Mouse (Mus musculus): ENCODE measurements at regions not wholly inside any gene's neighbourhood (a gene's known extent, or its start where the extent isn't known, plus 50 kb on each side); places are given as distances from the start of the nearest gene placed in this dataset.
A peak's percentile ranks its signal among the peaks of the same experiment; 100 is the strongest.

GRCm38 (mm10) chr13:39472621-39473020 lies 511.9 kb upstream of the Slc35b3 start:
- no peaks in the 10 kb centered on the region for H3K27me3 ChIP-seq (replicated peaks; ENCODE audit: control insufficient read depth, insufficient read depth, low read length)
- DNase-seq (ENCODE audit: low spot score) (no peak), ATAC-seq (ENCODE audit: low read depth) (no peak)
- no peaks in the 10 kb centered on the region for H3K36me3 ChIP-seq (ENCODE audit: control insufficient read depth, insufficient read depth, low read length)
- H3K4me3 ChIP-seq (ENCODE audit: low read depth, low read length): no peak overlapping the region
- H3K9me3 ChIP-seq (ENCODE audit: control insufficient read depth, low read length): no peaks in the 10 kb centered on the region
- no peaks in the 10 kb centered on the region for H3K4me1 ChIP-seq (ENCODE audit: control insufficient read depth, insufficient read depth, low read length)
- H3K4me2 ChIP-seq (ENCODE audit: low read depth, low read length): no peak overlapping the region
- 58% methylated on average over 6 of the region's 6 CpGs for WGBS
- H3K9ac ChIP-seq (ENCODE audit: low read depth, low read length): no peak overlapping the region
- no peak overlapping the region for H3K27ac ChIP-seq (replicated peaks; ENCODE audit: low read depth, low read length)

- H3K27ac ChIP-seq (replicated peaks; ENCODE audit: low read depth, low read length): no peak overlapping the region
- WGBS: 88% methylated on average over 13 of the region's 13 CpGs
- H3K36me3 ChIP-seq (ENCODE audit: control insufficient read depth, insufficient read depth, low read length): no peaks in the 10 kb centered on the region
- DNase-seq (ENCODE audit: low spot score) (no peak), ATAC-seq (ENCODE audit: low read depth) (no peak)
- H3K27me3 ChIP-seq (replicated peaks; ENCODE audit: control insufficient read depth, insufficient read depth, low read length): no peaks in the 10 kb centered on the region; the same call in 1 of the 2 replicates
- H3K9me3 ChIP-seq (ENCODE audit: control insufficient read depth, low read length): no peaks in the 10 kb centered on the region
- H3K9ac ChIP-seq (ENCODE audit: low read depth, low read length): no peak overlapping the region
- no peak overlapping the region for H3K4me3 ChIP-seq (ENCODE audit: low read depth, low read length)
- no peaks in the 10 kb centered on the region for H3K4me1 ChIP-seq (ENCODE audit: control insufficient read depth, insufficient read depth, low read length)
- H3K4me2 ChIP-seq (ENCODE audit: low read depth, low read length): no peak overlapping the region
Measured at GRCm38 (mm10) chr13:39441799-39442198, 481.1 kb upstream of the Slc35b3 start.

- DNase-seq (ENCODE audit: low spot score): peak; percentile 58
- Histone ChIP-seq H3K4me2 (ENCODE audit: low read depth, low read length) (no peak overlapping the region), H3K27ac (replicated peaks; ENCODE audit: low read depth, low read length) (no peak overlapping the region), H3K9me3 (ENCODE audit: control insufficient read depth, low read length) (no peaks in the 10 kb centered on the region), H3K9ac (ENCODE audit: low read depth, low read length) (no peak overlapping the region), H3K4me3 (ENCODE audit: low read depth, low read length) (no peak overlapping the region), H3K27me3 (replicated peaks; ENCODE audit: control insufficient read depth, insufficient read depth, low read length) (no peaks in the 10 kb centered on the region; the same call in 1 of the 2 replicates), H3K36me3 (ENCODE audit: control insufficient read depth, insufficient read depth, low read length) (no peaks in the 10 kb centered on the region), H3K4me1 (ENCODE audit: control insufficient read depth, insufficient read depth, low read length) (no peaks in the 10 kb centered on the region)
- ATAC-seq (ENCODE audit: low read depth): peak; percentile 55
- 18% methylated on average over 8 of the region's 8 CpGs for WGBS
Measured at GRCm38 (mm10) chr13:39440907-39441306, 480.2 kb upstream of the Slc35b3 start.

- no peak for ATAC-seq (ENCODE audit: low read depth)
- H3K4me2 ChIP-seq (ENCODE audit: low read depth, low read length): no peak overlapping the region
- WGBS: 90% methylated on average over 10 of the region's 10 CpGs
- H3K27ac ChIP-seq (replicated peaks; ENCODE audit: low read depth, low read length): no peak overlapping the region
- H3K27me3 ChIP-seq (replicated peaks; ENCODE audit: control insufficient read depth, insufficient read depth, low read length): no peaks in the 10 kb centered on the region; the same call in 1 of the 2 replicates
- no peak for DNase-seq (ENCODE audit: low spot score)
- H3K36me3 ChIP-seq (ENCODE audit: control insufficient read depth, insufficient read depth, low read length): no peaks in the 10 kb centered on the region
- H3K4me3 ChIP-seq (ENCODE audit: low read depth, low read length): no peak overlapping the region
- H3K9ac ChIP-seq (ENCODE audit: low read depth, low read length): no peak overlapping the region
- H3K4me1 ChIP-seq (ENCODE audit: control insufficient read depth, insufficient read depth, low read length): no peaks in the 10 kb centered on the region
- no peaks in the 10 kb centered on the region for H3K9me3 ChIP-seq (ENCODE audit: control insufficient read depth, low read length)
Measured at GRCm38 (mm10) chr13:39440336-39440735, 479.7 kb upstream of the Slc35b3 start.

GRCm38 (mm10) chr13:39427996-39428395 lies 467.3 kb upstream of the Slc35b3 start:
- no peak overlapping the region for H3K4me2 ChIP-seq (ENCODE audit: low read depth, low read length)
- ATAC-seq (ENCODE audit: low read depth) (no peak), DNase-seq (ENCODE audit: low spot score) (no peak)
- no peaks in the 10 kb centered on the region for H3K4me1 ChIP-seq (ENCODE audit: control insufficient read depth, insufficient read depth, low read length)
- 0 out of 2 replicates have a peak, but pooled peaks cover 3% of the 10 kb centered on the region for H3K9me3 ChIP-seq (ENCODE audit: control insufficient read depth, low read length)
- H3K9ac ChIP-seq (ENCODE audit: low read depth, low read length): no peak overlapping the region
- no peak overlapping the region for H3K4me3 ChIP-seq (ENCODE audit: low read depth, low read length)
- H3K36me3 ChIP-seq (ENCODE audit: control insufficient read depth, insufficient read depth, low read length): no peaks in the 10 kb centered on the region
- 55% methylated on average over 3 of the region's 3 CpGs for WGBS
- no peaks in the 10 kb centered on the region for H3K27me3 ChIP-seq (replicated peaks; ENCODE audit: control insufficient read depth, insufficient read depth, low read length)
- H3K27ac ChIP-seq (replicated peaks; ENCODE audit: low read depth, low read length): no peak overlapping the region

- ATAC-seq (ENCODE audit: low read depth): no peak
- no peaks in the 10 kb centered on the region for H3K27me3 ChIP-seq (replicated peaks; ENCODE audit: control insufficient read depth, insufficient read depth, low read length)
- H3K9ac ChIP-seq (ENCODE audit: low read depth, low read length): no peak overlapping the region
- no peaks in the 10 kb centered on the region for H3K36me3 ChIP-seq (ENCODE audit: control insufficient read depth, insufficient read depth, low read length)
- no peaks in the 10 kb centered on the region for H3K4me1 ChIP-seq (ENCODE audit: control insufficient read depth, insufficient read depth, low read length)
- WGBS: 70% methylated on average over 6 of the region's 6 CpGs
- 0 out of 2 replicates have a peak, but pooled peaks cover 3% of the 10 kb centered on the region for H3K9me3 ChIP-seq (ENCODE audit: control insufficient read depth, low read length)
- H3K27ac ChIP-seq (replicated peaks; ENCODE audit: low read depth, low read length): no peak overlapping the region
- H3K4me2 ChIP-seq (ENCODE audit: low read depth, low read length): no peak overlapping the region
- no peak for DNase-seq (ENCODE audit: low spot score)
- no peak overlapping the region for H3K4me3 ChIP-seq (ENCODE audit: low read depth, low read length)
Measured at GRCm38 (mm10) chr13:39425944-39426343, 465.3 kb upstream of the Slc35b3 start.

GRCm38 (mm10) chr13:39418127-39418526 lies 457.5 kb upstream of the Slc35b3 start:
- no peaks in the 10 kb centered on the region for H3K4me1 ChIP-seq (ENCODE audit: control insufficient read depth, insufficient read depth, low read length)
- no peaks in the 10 kb centered on the region for H3K9me3 ChIP-seq (ENCODE audit: control insufficient read depth, low read length)
- no peak overlapping the region for H3K27ac ChIP-seq (replicated peaks; ENCODE audit: low read depth, low read length)
- no peak overlapping the region for H3K4me3 ChIP-seq (ENCODE audit: low read depth, low read length)
- H3K9ac ChIP-seq (ENCODE audit: low read depth, low read length): no peak overlapping the region
- 34% methylated on average over 7 of the region's 7 CpGs for WGBS
- H3K36me3 ChIP-seq (ENCODE audit: control insufficient read depth, insufficient read depth, low read length): no peaks in the 10 kb centered on the region
- H3K4me2 ChIP-seq (ENCODE audit: low read depth, low read length): no peak overlapping the region
- peak; percentile 59 for DNase-seq (ENCODE audit: low spot score)
- no peaks in the 10 kb centered on the region for H3K27me3 ChIP-seq (replicated peaks; ENCODE audit: control insufficient read depth, insufficient read depth, low read length)
- ATAC-seq (ENCODE audit: low read depth): no peak

GRCm38 (mm10) chr13:39411471-39412251 lies 451.0 kb upstream of the Slc35b3 start:
- DNase-seq (ENCODE audit: low spot score): peak; percentile 20
- no peak for ATAC-seq (ENCODE audit: low read depth)
- Histone ChIP-seq H3K4me2 (ENCODE audit: low read depth, low read length) (no peak overlapping the region), H3K9ac (ENCODE audit: low read depth, low read length) (no peak overlapping the region), H3K27me3 (replicated peaks; ENCODE audit: control insufficient read depth, insufficient read depth, low read length) (no peaks in the 10 kb centered on the region), H3K36me3 (ENCODE audit: control insufficient read depth, insufficient read depth, low read length) (no peaks in the 10 kb centered on the region), H3K27ac (replicated peaks; ENCODE audit: low read depth, low read length) (no peak overlapping the region), H3K4me3 (ENCODE audit: low read depth, low read length) (no peak overlapping the region), H3K4me1 (ENCODE audit: control insufficient read depth, insufficient read depth, low read length) (no peaks in the 10 kb centered on the region), H3K9me3 (ENCODE audit: control insufficient read depth, low read length) (no peaks in the 10 kb centered on the region)
- WGBS: 48% methylated on average over 14 of the region's 14 CpGs

- H3K27ac ChIP-seq (replicated peaks; ENCODE audit: low read depth, low read length): no peak overlapping the region
- no peaks in the 10 kb centered on the region for H3K9me3 ChIP-seq (ENCODE audit: control insufficient read depth, low read length)
- no peak overlapping the region for H3K9ac ChIP-seq (ENCODE audit: low read depth, low read length)
- no peak overlapping the region for H3K4me2 ChIP-seq (ENCODE audit: low read depth, low read length)
- ATAC-seq (ENCODE audit: low read depth) (no peak), DNase-seq (ENCODE audit: low spot score) (no peak)
- H3K27me3 ChIP-seq (replicated peaks; ENCODE audit: control insufficient read depth, insufficient read depth, low read length): no peaks in the 10 kb centered on the region
- no peak overlapping the region for H3K4me3 ChIP-seq (ENCODE audit: low read depth, low read length)
- no peaks in the 10 kb centered on the region for H3K36me3 ChIP-seq (ENCODE audit: control insufficient read depth, insufficient read depth, low read length)
- H3K4me1 ChIP-seq (ENCODE audit: control insufficient read depth, insufficient read depth, low read length): no peaks in the 10 kb centered on the region
- WGBS: 90% methylated on average over 3 of the region's 3 CpGs
Measured at GRCm38 (mm10) chr13:39392589-39392988, 431.9 kb upstream of the Slc35b3 start.
